Mouse (Mus musculus) cerebellum, postnatal 4 days (tissue): Measurements from ENCODE around the gene Srgap3.
"Not testable (repeated sequence)": the region's sequence is repeated elsewhere in the genome, so short reads cannot be mapped to it uniquely, and the experiment has no call there.

ENCODE experiments used
- DNase-seq, 2 experiments: peaks; one replicate each; pipeline ENCODE4 v3.0.0; 2022; ENCODE audit warnings: low spot score in 2 of 2, mixed read lengths in 1 of 2

Srgap3 gene

GRCm38 (mm10) chr6:112752007-112752406 is 195.1 kb downstream of the Srgap3 start:
- no peak for DNase-seq

- DNase-seq = no peak
These were observed 204.8 kb downstream of the Srgap3 start for GRCm38 (mm10) chr6:112742297-112742696.

DNA sequence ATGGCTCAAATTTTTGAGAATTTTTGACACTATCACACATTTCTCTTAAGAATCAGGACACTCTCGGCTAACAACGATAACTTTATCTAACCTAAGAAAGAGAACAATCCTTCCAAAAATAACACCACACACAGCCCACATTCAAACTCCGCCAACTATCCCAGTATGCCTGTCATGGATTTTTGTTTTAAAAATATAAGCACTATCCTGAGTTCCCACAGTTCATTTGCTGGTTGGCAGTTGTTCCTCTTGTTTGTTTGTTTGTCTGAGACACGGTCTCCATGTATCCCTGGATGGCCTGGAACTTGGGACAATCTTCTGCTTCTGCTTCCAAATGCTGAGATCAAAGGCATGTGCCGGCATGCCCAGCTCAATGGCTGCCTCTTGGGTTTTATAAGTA is 205.3 kb downstream of the Srgap3 start:
- no peak for DNase-seq

DNA sequence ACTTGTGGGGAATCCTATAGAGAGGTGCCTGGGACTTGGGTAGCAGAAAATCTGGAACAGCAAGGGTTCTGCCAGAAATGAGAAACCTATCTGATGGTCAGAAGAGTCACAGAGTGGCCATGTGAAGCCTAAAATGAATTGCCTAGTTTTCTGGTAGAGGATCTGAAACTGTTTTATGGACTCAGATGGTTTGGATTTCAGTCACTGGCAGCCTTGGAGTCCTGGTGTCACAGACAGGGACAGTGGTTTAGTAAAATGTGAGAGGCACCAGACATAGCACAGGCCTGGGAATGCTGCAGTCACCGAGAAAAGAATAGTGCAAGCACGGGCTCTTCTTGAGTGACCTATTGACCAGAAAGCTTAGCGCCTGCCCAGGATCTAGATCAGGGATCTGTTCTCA is 207.4 kb downstream of the Srgap3 start:
- no peak for DNase-seq

GRCm38 (mm10) chr6:112738924-112739323 is 208.1 kb downstream of the Srgap3 start:
- no peak for DNase-seq

- DNase-seq = no peak
These were observed 210.6 kb downstream of the Srgap3 start for GRCm38 (mm10) chr6:112736471-112736870.

GRCm38 (mm10) chr6:112735054-112735453 is 212.0 kb downstream of the Srgap3 start:
- DNase-seq = no peak

GRCm38 (mm10) chr6:112733942-112734341 is 213.1 kb downstream of the Srgap3 start:
- DNase-seq = no peak

GRCm38 (mm10) chr6:112732434-112732833 is 214.6 kb downstream of the Srgap3 start:
- DNase-seq = no peak

- DNase-seq = no peak
These were observed 215.7 kb downstream of the Srgap3 start for GRCm38 (mm10) chr6:112731386-112731785.

DNA sequence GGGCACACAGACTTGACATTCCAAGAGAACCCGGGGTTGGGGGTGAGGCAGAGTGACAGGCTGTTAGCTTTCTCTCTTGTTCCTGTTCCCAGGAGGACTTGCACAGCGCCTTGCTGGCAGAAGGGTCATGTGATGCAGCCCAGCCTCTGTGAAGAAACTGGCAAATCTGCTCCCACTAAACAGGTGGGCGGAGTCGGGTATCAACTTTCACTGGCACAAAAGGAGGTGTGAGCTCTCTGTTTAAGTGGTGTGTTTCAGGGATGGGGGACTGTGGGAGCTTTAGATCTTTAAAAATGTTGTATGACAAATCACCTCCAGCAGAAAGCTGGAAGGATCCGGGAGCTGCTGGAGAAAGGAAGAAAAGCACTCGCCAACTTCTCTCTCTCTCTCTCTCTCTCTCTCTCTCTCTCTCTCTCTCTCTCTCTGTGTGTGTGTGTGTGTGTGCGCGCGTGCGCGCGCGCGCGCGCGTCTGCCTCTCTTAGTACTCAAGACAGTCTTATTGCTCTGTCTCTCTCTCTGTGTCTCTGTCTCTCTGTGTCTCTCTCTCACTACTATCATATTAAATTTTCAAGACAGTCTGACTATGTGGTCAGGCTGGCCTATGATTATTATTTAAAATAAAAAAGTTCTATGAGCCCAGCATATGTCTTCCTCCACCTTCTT is 218.2 kb downstream of the Srgap3 start:
- DNase-seq = no peak

- DNase-seq = no peak
These were observed 221.6 kb downstream of the Srgap3 start for GRCm38 (mm10) chr6:112725468-112725867.

- no peak for DNase-seq
These were observed 226.5 kb downstream of the Srgap3 start for GRCm38 (mm10) chr6:112720409-112721080.

DNA sequence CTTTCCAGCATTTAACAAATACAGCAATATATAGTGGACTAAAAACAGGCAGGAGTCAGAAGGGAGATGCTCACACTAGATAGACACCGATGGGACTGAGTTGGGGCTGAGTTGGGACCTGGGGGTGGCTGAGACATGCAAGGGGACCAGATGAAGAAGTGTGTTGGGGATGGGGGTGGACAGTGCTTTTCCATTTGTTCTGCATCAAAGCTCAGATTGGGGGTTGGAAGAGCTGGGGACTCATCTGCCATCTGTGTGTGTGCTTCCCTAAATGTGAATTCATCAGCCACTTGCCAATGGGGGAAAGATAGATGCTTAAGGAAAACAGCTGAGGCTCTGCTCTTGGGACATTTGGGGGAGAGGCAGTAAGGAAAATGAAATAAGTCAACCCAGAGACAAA is 227.1 kb downstream of the Srgap3 start:
- DNase-seq = no peak

- DNase-seq = peak in 1 of 2 experiments; percentile 31
These were observed 229.9 kb downstream of the Srgap3 start for GRCm38 (mm10) chr6:112717168-112717567.

- DNase-seq = no peak
These were observed 233.1 kb downstream of the Srgap3 start for GRCm38 (mm10) chr6:112713951-112714350.

DNA sequence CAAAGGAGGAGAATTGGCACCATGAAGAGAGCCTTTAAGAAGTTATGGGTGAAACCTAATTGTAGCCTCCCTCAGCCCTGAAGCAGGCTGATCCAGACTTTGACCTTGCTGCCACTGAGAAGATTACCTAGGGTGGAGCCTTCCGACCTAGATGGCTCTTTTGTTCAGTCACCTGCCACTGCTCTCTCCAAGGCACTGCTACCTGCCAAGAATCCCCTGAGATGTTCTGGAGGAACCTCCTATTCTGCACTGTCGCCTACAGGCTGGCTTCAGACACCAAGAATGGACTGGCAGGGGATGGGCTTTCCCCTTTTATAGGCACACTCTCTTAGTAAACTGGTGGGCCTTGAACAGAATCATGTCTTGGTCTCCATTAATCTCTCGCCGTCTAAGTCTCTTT is 244.8 kb downstream of the Srgap3 start:
- DNase-seq = not testable (repeated sequence)

GRCm38 (mm10) chr6:112700392-112700791 is 246.7 kb downstream of the Srgap3 start:
- DNase-seq = peak in 1 of 2 experiments; percentile 64

GRCm38 (mm10) chr6:112699115-112699514 is 248.0 kb downstream of the Srgap3 start:
- no peak for DNase-seq

- peak; percentile 65 to 81 for DNase-seq
These were observed 250.8 kb downstream of the Srgap3 start, which contains the start of gene Rad18 for GRCm38 (mm10) chr6:112696056-112696950. TSS of gene Rad18 (minus strand) at chr6:112696686.

GRCm38 (mm10) chr6:112694492-112694891 is 252.6 kb downstream of the Srgap3 start:
- DNase-seq = no peak

- DNase-seq = no peak
These were observed 255.5 kb downstream of the Srgap3 start for GRCm38 (mm10) chr6:112691523-112691922.
